Mouse (Mus musculus) liver, embryonic 14.5 days (tissue): ENCODE results near the gene Ddb1.

Experiments used
- CTCF ChIP-seq: IDR thresholded peaks from 2 replicates; pipeline ENCODE4 v1.5.1; 2016; ENCODE audit warnings: antibody characterized with exemption, low read depth, control low read depth
- EP300 ChIP-seq: IDR thresholded peaks from 2 replicates; pipeline ENCODE4 v1.6.1; 2016; ENCODE audit warnings: antibody characterized with exemption, low read depth

GRCm38 (mm10) chr19:10580761-10581160 is 24.4 kb upstream of the Ddb1 start:
- TF ChIP-seq EP300 (no peak), CTCF (no peak)
